Mouse (Mus musculus) spleen, adult 2 months (tissue): ENCODE data around the gene Patz1. TPM values are rescaled to one million over a fixed set of nuclear protein-coding genes. Genes with fewer than 3 reads are reported as not detected.

Experiments
- DNase-seq, 2 experiments: peaks; one replicate each; pipeline versions ENCODE4 v3.0.0 to v3.0.0-alpha.2; 2012 to 2021; ENCODE audit warnings: low spot score in 2 of 2, low read depth in 1 of 2
- H3K27ac ChIP-seq: fragments of 200-500 bp; 2 replicates; pipeline ENCODE4 v1.5.1; 2012; ENCODE audit warnings: low read length, inconsistent platforms; ENCODE audit not compliant: insufficient read depth
- H3K27me3 ChIP-seq: fragments of 200-500 bp; 2 replicates; pipeline ENCODE4 v1.6.1; 2012; ENCODE audit warnings: mild to moderate bottlenecking, moderate library complexity, low read length, inconsistent platforms; ENCODE audit not compliant: control insufficient read depth, insufficient read depth
- H3K36me3 ChIP-seq: fragments of 200-500 bp; 2 replicates; pipeline ENCODE4 v1.6.1; 2012; ENCODE audit warnings: mild to moderate bottlenecking, low read length, inconsistent platforms; ENCODE audit not compliant: control insufficient read depth, insufficient read depth
- H3K4me1 ChIP-seq: fragments of 200-500 bp; 2 replicates; pipeline ENCODE4 v1.6.1; 2011; ENCODE audit warnings: inconsistent platforms; ENCODE audit not compliant: control insufficient read depth, insufficient read depth, insufficient read length
- H3K4me3 ChIP-seq: fragments of 200-500 bp; 2 replicates; pipeline ENCODE4 v1.5.1; 2011; ENCODE audit warnings: mild to moderate bottlenecking, inconsistent platforms; ENCODE audit not compliant: insufficient read depth, insufficient read length; ENCODE audit errors: extremely low read depth
- CTCF ChIP-seq: fragments of 200-500 bp; IDR thresholded peaks from 2 replicates; pipeline ENCODE4 v1.5.1; 2011; ENCODE audit warnings: mild to moderate bottlenecking, inconsistent platforms; ENCODE audit not compliant: insufficient read depth, insufficient read length, insufficient replicate concordance; ENCODE audit errors: extremely low read depth
- POLR2A ChIP-seq: fragments of 200-500 bp; IDR thresholded peaks from 2 replicates; pipeline ENCODE4 v1.6.1; 2011; ENCODE audit warnings: low read depth, low read length, inconsistent platforms
- WGBS: fragments of 180-500 bp; shearing (Covaris S2); methylation state at CpG from one replicate; pipeline ENCODE4 v1.1.7; 2018; 5-methylcytosine and 5-hydroxymethylcytosine counted together
- polyA plus RNA-seq: library from polyadenylated mRNA; depleted of rRNA; stranded (reverse); fragments of >200 nt; gene quantifications from 2 replicates; pipeline ENCODE4 v1.2.3, GENCODE M21; 2012

Gene Patz1
- polyA plus RNA-seq, 1 experiment: 44.9 TPM

DNA sequence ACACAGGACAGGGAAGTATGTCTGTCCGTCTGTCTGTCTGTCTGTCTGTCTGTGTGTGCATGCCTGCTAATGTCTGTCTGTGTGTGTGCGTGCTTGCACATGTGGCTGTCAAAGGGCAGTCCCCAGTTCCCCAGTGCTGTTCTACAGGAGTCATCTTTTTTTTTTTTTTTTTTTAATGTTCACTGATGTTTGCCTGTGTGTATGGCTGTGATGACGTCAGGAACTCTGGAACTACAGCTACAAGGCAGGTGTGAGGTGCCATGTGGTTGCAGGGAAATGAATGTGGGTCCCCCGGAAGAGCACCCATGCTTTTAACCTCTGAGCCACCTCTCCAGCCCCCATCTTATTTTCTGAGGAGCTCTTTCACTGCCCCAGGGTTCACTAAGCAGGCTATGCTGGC is 21.2 kb downstream of the Patz1 start:
- Histone ChIP-seq H3K4me1 (no peaks in the 10 kb centered on the region; the same call in 1 of the 2 replicates), H3K27ac (no peak overlapping the region), H3K4me3 (no peak overlapping the region), H3K27me3 (no peaks in the 10 kb centered on the region), H3K36me3 (peaks cover 35% of the 10 kb centered on the region)
- 61% methylated on average over 4 of the region's 4 CpGs for WGBS
- DNase-seq: no peak
- TF ChIP-seq POLR2A (no peak), CTCF (no peak)

DNA sequence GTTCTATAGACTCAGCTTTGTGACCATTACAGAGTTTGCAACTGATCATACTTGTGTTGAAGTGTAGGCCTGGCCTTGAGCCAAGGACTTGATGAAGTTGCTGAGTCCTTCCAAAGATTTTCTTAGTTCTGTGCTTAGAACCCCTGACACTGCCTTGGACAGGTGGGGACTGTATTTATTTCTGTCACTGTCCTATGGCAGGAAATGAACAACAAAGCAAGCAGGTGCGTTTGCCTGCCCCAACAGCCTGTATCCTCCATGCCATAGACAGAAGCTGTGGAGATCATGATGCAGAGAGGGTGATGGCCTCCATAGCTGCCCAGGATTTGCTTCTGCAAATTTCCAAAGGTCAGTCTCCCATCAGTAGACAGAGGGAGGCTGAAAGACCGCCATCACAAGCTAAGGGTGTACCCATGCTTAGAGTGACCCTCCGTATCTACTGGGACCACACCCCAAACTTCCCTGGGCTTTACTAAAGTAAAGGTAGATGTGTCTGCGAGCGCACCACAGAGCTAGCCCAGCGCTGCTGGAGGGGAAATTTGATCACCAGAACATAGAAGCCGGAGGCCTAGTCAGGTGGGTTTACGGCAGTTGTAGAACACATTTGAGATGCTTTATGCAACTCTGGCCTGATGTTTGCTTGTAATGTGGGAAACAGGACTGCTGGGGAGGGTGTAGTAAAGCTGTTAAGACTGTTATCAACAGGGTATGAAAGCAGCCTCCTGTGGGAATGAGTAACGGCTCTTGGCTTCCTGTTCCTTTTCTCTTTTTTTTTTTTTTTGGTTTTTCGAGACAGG is 22.3 kb downstream of the Patz1 start:
- DNase-seq: no peak
- no peak overlapping the region for H3K27ac ChIP-seq
- H3K27me3 ChIP-seq: no peaks in the 10 kb centered on the region
- 41% methylated on average over 9 of the region's 10 CpGs for WGBS
- no peak overlapping the region for H3K4me3 ChIP-seq
- peaks cover 29% of the 10 kb centered on the region for H3K36me3 ChIP-seq
- TF ChIP-seq CTCF (no peak), POLR2A (no peak)
- no peaks in the 10 kb centered on the region; the same call in 1 of the 2 replicates for H3K4me1 ChIP-seq

DNA sequence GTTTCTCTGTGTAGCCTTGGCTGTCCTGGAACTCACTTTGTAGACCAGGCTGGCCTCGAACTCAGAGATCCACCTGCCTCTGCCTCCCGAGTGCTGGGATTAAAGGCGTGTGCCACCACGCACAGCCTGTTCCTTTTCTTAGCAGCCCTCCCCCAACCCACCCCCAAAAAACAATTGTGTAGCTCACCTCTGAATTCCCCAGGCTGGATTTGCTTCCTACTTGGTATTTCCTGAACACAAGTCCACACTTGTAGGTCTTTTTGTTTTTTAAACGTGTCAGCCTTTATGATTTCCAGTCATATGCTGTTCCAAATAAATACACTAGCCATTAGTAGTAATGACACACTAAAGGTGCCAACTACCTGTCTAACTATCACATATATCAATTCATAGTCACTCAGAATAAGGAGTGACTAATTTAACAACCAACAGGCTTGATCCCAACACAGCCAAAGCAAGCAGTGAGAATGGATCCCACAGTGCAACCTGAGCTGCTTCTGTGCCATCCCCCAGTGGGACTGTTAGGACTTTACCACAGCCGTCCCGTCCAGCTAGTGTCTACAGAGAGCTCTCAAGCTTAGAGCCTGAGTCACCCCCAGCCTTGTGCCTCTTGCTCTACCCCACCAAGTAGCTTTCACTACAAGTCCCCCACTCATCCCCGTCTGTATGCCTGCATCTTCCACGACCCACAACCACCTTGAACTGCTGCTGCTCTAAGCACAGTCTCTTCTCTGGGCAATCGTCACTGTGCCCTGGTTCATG is 23.1 kb downstream of the Patz1 start:
- 52% methylated on average over 10 of the region's 10 CpGs for WGBS
- H3K36me3 ChIP-seq: peaks cover 27% of the 10 kb centered on the region
- no peaks in the 10 kb centered on the region; the same call in 1 of the 2 replicates for H3K4me1 ChIP-seq

DNA sequence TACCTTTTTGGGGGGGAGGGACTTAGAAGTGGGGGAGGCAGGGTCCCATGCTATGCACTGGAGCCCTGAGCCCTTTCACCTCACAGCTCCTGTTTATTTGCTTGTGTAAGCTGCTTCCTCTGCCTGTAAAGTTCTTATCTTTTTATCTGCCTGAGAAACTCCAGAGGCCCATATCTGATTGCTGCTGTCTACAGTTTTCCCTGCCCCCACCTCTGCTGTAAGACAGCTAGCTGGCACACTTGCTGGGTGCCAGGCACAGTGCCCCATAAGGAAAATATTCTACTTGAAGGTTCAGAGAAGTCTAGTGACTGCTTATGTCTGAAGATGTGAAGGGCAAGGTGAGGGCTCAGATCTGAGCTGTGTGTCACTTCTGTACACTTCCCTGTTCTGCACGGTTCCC is 24.6 kb downstream of the Patz1 start:
- Histone ChIP-seq H3K27me3 (no peaks in the 10 kb centered on the region), H3K4me1 (no peaks in the 10 kb centered on the region; the same call in 1 of the 2 replicates), H3K4me3 (no peak overlapping the region), H3K27ac (no peak overlapping the region), H3K36me3 (peaks cover 12% of the 10 kb centered on the region)
- no peak for TF ChIP-seq POLR2A
- TF ChIP-seq CTCF: no peak
- WGBS: 31% methylated on average over 1 of the region's 1 CpGs
- no peak for DNase-seq

More for the DNA sequence above, 23.1 kb downstream of the Patz1 start:
- Histone ChIP-seq H3K27me3 (no peaks in the 10 kb centered on the region), H3K27ac (no peak overlapping the region), H3K4me3 (no peak overlapping the region)
- TF ChIP-seq POLR2A: no peak
- no peak for DNase-seq

DNA sequence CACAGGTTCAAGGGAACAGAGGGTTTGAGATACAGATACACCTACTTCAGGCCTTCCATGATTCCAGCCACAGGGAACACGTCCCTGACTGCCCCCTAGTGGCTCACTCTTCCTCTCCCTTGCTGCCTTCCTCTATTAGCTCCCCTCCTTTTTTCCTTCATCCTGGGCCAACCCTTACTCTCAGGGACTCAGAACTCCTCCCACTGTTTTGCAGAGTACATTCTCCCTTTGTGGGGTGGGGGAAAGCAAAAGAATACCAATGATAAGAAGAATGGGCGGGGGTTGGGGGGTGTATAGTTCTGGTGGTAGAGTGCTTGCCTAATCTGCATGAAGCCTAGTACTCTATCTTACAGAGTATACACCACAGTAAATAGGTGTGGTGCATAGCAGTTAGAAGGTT is 25.5 kb downstream of the Patz1 start:
- peaks cover 6% of the 10 kb centered on the region for H3K36me3 ChIP-seq
- TF ChIP-seq POLR2A (no peak), CTCF (peak; percentile 46; the same call in 1 of the 2 replicates)
- no peak overlapping the region for H3K27ac ChIP-seq
- H3K4me3 ChIP-seq: no peak overlapping the region
- no peak for DNase-seq
- no peaks in the 10 kb centered on the region; the same call in 1 of the 2 replicates for H3K4me1 ChIP-seq
- 46% methylated on average over 2 of the region's 2 CpGs for WGBS
- no peaks in the 10 kb centered on the region for H3K27me3 ChIP-seq

DNA sequence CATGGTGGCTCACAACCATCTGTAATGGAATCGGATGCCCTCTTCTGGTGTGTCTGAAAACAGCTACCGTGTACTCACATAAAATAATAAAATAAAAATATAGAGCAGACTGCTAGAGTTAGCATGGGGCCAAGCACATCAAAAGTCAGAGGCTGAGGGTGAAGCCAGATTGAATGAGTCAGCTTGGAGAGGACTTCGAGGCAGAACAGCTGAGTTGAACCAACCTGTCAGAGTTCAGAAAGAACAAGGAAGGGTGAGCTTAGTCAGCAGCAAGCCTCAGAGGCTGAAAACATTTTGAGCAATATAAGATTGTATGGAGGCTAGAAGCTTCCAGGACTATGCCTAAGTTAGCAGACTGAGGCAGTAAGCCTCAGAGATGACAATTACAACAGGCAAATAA is 29.6 kb downstream of the Patz1 start:
- 83% methylated on average over 3 of the region's 3 CpGs for WGBS

DNA sequence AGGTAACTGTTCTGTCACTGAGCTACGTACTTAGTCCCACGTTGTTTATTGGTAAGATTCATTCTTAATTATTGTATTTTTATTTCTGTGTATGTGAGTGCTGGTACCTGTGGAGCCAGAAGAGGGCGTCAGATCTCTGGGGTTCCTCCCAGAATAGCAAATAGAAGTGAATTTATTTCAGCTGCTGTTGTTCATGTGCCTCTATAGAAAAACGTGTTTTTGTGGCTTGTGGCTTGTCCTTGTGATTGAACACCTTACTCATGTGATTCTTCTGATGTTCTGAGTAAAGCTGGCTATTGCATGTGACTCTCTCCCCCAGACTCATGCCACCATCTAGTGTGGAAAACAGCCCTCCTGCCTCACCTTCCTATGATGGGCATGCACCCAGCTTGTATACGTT is 39.6 kb downstream of the Patz1 start:
- H3K36me3 ChIP-seq: peaks cover 6% of the 10 kb centered on the region
- no peak for TF ChIP-seq POLR2A
- TF ChIP-seq CTCF: no peak
- H3K27ac ChIP-seq: no peak overlapping the region
- peak in 1 of 2 experiments; percentile 66 for DNase-seq
- no peak overlapping the region for H3K4me3 ChIP-seq
- H3K27me3 ChIP-seq: no peaks in the 10 kb centered on the region
- peaks cover 16% of the 10 kb centered on the region; the same call in 1 of the 2 replicates for H3K4me1 ChIP-seq
- WGBS: 65% methylated on average over 5 of the region's 5 CpGs

More for the DNA sequence above, 29.6 kb downstream of the Patz1 start:
- H3K27me3 ChIP-seq: no peaks in the 10 kb centered on the region
- DNase-seq: no peak
- H3K36me3 ChIP-seq: no peaks in the 10 kb centered on the region; the same call in 1 of the 2 replicates
- TF ChIP-seq CTCF (no peak), POLR2A (no peak)
- no peak overlapping the region for H3K27ac ChIP-seq
- no peak overlapping the region for H3K4me3 ChIP-seq
- no peaks in the 10 kb centered on the region for H3K4me1 ChIP-seq
